Mouse (Mus musculus) heart, postnatal 14 days (tissue): Measurements from ENCODE around the gene Tiam1. TPM values are rescaled to one million over a fixed set of nuclear protein-coding genes. Genes with fewer than 3 reads are reported as not detected.

ENCODE experiments used
- DNase-seq, 2 experiments: peaks; one replicate each; pipeline ENCODE4 v3.0.0; 2021 to 2022
- intact Hi-C: fragments of 180-260 bp; cut with DNase I; formaldehyde crosslinking; loops from one replicate; pipeline ENCODE4 v1.15.1; 2025
- total RNA-seq, 2 experiments: library from RNA; stranded (reverse); gene quantifications; 2 replicates each; pipeline ENCODE4 v1.2.3; 2021

Tiam1 gene
- total RNA-seq, 2 experiments from 2014 or later, result 6.1 to 7.6 TPM

GRCm38 (mm10) chr16:89972018-89972417 is 171.6 kb downstream of the Tiam1 start:
- intact Hi-C loops, result no loop called here
- no peak for DNase-seq

GRCm38 (mm10) chr16:89968058-89968457 is 175.5 kb downstream of the Tiam1 start:
- intact Hi-C loops, result no loop called here
- DNase-seq, result no peak

GRCm38 (mm10) chr16:89962876-89963275 is 180.7 kb downstream of the Tiam1 start:
- DNase-seq, result no peak
- intact Hi-C loops, result no loop called here

GRCm38 (mm10) chr16:89960904-89961303 is 182.7 kb downstream of the Tiam1 start:
- no peak for DNase-seq
- intact Hi-C loops, result no loop called here

GRCm38 (mm10) chr16:89960186-89960878 is 183.2 kb downstream of the Tiam1 start:
- DNase-seq, result peak; percentile 59 to 62
- intact Hi-C loops, result no loop called here

- intact Hi-C loops, result no loop called here
- no peak for DNase-seq
Measured at GRCm38 (mm10) chr16:89958982-89959381, 184.6 kb downstream of the Tiam1 start.

GRCm38 (mm10) chr16:89958030-89958429 is 185.5 kb downstream of the Tiam1 start:
- no peak for DNase-seq
- intact Hi-C loops, result no loop called here

GRCm38 (mm10) chr16:89954525-89954924 is 189.0 kb downstream of the Tiam1 start:
- intact Hi-C loops, result no loop called here
- no peak for DNase-seq

- intact Hi-C loops, result no loop called here
- DNase-seq, result no peak
Measured at GRCm38 (mm10) chr16:89954114-89954513, 189.5 kb downstream of the Tiam1 start.

- intact Hi-C loops, result no loop called here
- DNase-seq, result no peak
Measured at GRCm38 (mm10) chr16:89952821-89953220, 190.7 kb downstream of the Tiam1 start.

- DNase-seq, result no peak
- intact Hi-C loops, result no loop called here
Measured at GRCm38 (mm10) chr16:89950754-89951153, 192.8 kb downstream of the Tiam1 start.

- intact Hi-C loops, result no loop called here
- DNase-seq, result no peak
Measured at GRCm38 (mm10) chr16:89950251-89950650, 193.3 kb downstream of the Tiam1 start.

GRCm38 (mm10) chr16:89948040-89948439 is 195.5 kb downstream of the Tiam1 start:
- intact Hi-C loops, result loop anchor here (10.0 kb wide), 1 partner anchor 103 kb away; no protein-coding TSS in a partner anchor
- DNase-seq, result no peak

GRCm38 (mm10) chr16:89946816-89947215 is 196.8 kb downstream of the Tiam1 start:
- intact Hi-C loops, result loop anchor here (10.0 kb wide), 1 partner anchor 102 kb away; no protein-coding TSS in a partner anchor
- DNase-seq, result no peak

- intact Hi-C loops, result loop anchor here (10.0 kb wide), 1 partner anchor 100 kb away; no protein-coding TSS in a partner anchor
- DNase-seq, result no peak
Measured at GRCm38 (mm10) chr16:89944604-89945283, 198.8 kb downstream of the Tiam1 start.

- no peak for DNase-seq
- intact Hi-C loops, result loop anchor here (10.0 kb wide), 1 partner anchor 99 kb away; no protein-coding TSS in a partner anchor
Measured at GRCm38 (mm10) chr16:89944050-89944449, 199.5 kb downstream of the Tiam1 start.

GRCm38 (mm10) chr16:89943267-89943971 is 200.2 kb downstream of the Tiam1 start:
- DNase-seq, result peak; percentile 35 to 40
- intact Hi-C loops, result loop anchor here (1.0 to 10.0 kb wide), 2 partner anchors 99 to 224 kb away; no protein-coding TSS in a partner anchor

- intact Hi-C loops, result loop anchor here (10.0 kb wide), 1 partner anchor 96 kb away; no protein-coding TSS in a partner anchor
Measured at GRCm38 (mm10) chr16:89940696-89941095, 202.9 kb downstream of the Tiam1 start.

GRCm38 (mm10) chr16:89938277-89938676 is 205.3 kb downstream of the Tiam1 start:
- DNase-seq, result no peak
- intact Hi-C loops, result no loop called here

More at GRCm38 (mm10) chr16:89940696-89941095, 202.9 kb downstream of the Tiam1 start:
- DNase-seq, result no peak

GRCm38 (mm10) chr16:89936571-89936970 is 207.0 kb downstream of the Tiam1 start:
- intact Hi-C loops, result no loop called here
- no peak for DNase-seq

- intact Hi-C loops, result no loop called here
- no peak for DNase-seq
Measured at GRCm38 (mm10) chr16:89935398-89935797, 208.2 kb downstream of the Tiam1 start.
